Mouse (Mus musculus): ENCODE data around the gene Rpl10-ps3. TPM values are rescaled to one million over a fixed set of nuclear protein-coding genes. Genes with fewer than 3 reads are reported as not detected.

Rpl10-ps3 gene
- polyA plus RNA-seq, 1 experiment from 2014 or later = 241 TPM

GRCm38 (mm10) chr9:50305046-50305445 is 39.7 kb downstream of the Rpl10-ps3 start:
- no peak overlapping the region for H3K4me2 ChIP-seq
- H3K27me3 ChIP-seq (replicated peaks) = no peaks in the 10 kb centered on the region
- no peak for ATAC-seq
- H3K27ac ChIP-seq = no peak overlapping the region
- H3K4me3 ChIP-seq = no peak overlapping the region
- H3K9ac ChIP-seq = no peak overlapping the region
- H3K9me3 ChIP-seq (replicated peaks) = no peaks in the 10 kb centered on the region
- 50% methylated on average over 2 of the region's 2 CpGs for WGBS (ENCODE audit: insufficient replicate concordance)
- no peaks in the 10 kb centered on the region for H3K4me1 ChIP-seq
- H3K36me3 ChIP-seq = no peaks in the 10 kb centered on the region

DNA sequence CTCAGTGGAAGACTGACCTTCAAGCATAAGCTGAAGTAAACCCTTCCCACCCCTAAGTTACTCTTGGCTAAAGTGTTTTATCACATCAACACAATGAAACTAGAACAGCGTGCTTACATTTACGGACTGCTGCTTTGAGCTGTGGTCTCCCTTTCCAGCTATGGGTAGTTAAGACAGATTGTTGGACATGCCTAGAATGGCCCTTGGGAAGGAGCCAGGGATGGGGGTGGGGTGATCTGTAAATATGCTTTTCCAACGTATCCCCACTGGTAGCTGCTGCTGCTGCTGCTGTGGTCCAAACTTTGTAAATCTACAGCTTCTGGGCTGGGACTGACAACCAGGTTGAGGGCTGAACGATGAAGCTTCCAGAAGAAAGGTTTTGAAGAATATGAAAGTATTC is 40.8 kb downstream of the Rpl10-ps3 start:
- Histone ChIP-seq H3K4me1 (no peaks in the 10 kb centered on the region), H3K4me3 (no peak overlapping the region), H3K27me3 (replicated peaks) (no peaks in the 10 kb centered on the region), H3K9me3 (replicated peaks) (no peaks in the 10 kb centered on the region), H3K9ac (no peak overlapping the region), H3K27ac (no peak overlapping the region), H3K4me2 (no peak overlapping the region), H3K36me3 (no peaks in the 10 kb centered on the region)
- no peak for ATAC-seq
- WGBS (ENCODE audit: insufficient replicate concordance) = 71% methylated on average over 4 of the region's 4 CpGs

DNA sequence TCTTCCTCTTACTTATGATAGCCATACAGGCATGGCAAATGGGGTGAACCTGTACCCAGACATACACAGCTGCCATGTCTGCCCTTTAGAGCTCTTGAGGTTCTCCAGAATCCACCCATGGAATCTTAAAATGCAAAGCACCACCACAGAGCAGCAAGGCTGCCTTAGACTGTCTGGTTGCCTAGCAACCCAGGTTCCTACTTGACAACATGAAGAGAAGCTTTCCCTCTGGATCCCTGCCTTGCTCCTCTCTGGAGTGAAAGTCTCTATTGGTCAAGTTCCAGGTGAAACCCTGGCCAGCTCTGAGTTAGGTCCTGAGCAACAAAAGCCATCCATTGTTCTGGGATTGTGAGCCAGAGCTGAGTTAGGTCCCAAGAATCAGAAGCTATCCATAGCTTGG is 43.0 kb downstream of the Rpl10-ps3 start:
- Histone ChIP-seq H3K4me2 (no peak overlapping the region), H3K27ac (no peak overlapping the region), H3K27me3 (replicated peaks) (no peaks in the 10 kb centered on the region), H3K9me3 (replicated peaks) (no peaks in the 10 kb centered on the region), H3K36me3 (no peaks in the 10 kb centered on the region), H3K4me1 (no peaks in the 10 kb centered on the region), H3K9ac (no peak overlapping the region), H3K4me3 (no peak overlapping the region)
- no peak for ATAC-seq

GRCm38 (mm10) chr9:50298389-50298788 is 46.4 kb downstream of the Rpl10-ps3 start:
- WGBS (ENCODE audit: insufficient replicate concordance) = 50% methylated on average over 2 of the region's 2 CpGs
- H3K36me3 ChIP-seq = no peaks in the 10 kb centered on the region
- H3K4me1 ChIP-seq = no peaks in the 10 kb centered on the region
- no peak overlapping the region for H3K4me3 ChIP-seq
- no peak overlapping the region for H3K4me2 ChIP-seq
- H3K27me3 ChIP-seq (replicated peaks) = no peaks in the 10 kb centered on the region
- H3K9ac ChIP-seq = no peak overlapping the region
- ATAC-seq = no peak
- H3K27ac ChIP-seq = no peak overlapping the region
- H3K9me3 ChIP-seq (replicated peaks) = no peaks in the 10 kb centered on the region

Other genes with a start within 250 kb of the Rpl10-ps3 start
- 0.15 and 0.23 TPM in 2 replicates for gene Plet1, start 149.6 kb upstream of the Rpl10-ps3 start, polyA plus RNA-seq (2016; fragmentation: Nextera tagmentation; extraction: Ambion mirVana)
- gene Pts, start 183.8 kb upstream of the Rpl10-ps3 start, polyA plus RNA-seq (2016; fragmentation: Nextera tagmentation; extraction: Ambion mirVana) = 46.8 and 47.6 TPM in 2 replicates
- gene Il18, start 209.9 kb upstream of the Rpl10-ps3 start, polyA plus RNA-seq (2016; fragmentation: Nextera tagmentation; extraction: Ambion mirVana) = 2.3 and 3.1 TPM in 2 replicates
- gene Bco2, start 210.2 kb upstream of the Rpl10-ps3 start, polyA plus RNA-seq (2016; fragmentation: Nextera tagmentation; extraction: Ambion mirVana) = 0.18 TPM in 2 replicates
- not detected in 2 replicates for gene Tex12, start 216.4 kb upstream of the Rpl10-ps3 start, polyA plus RNA-seq (2016; fragmentation: Nextera tagmentation; extraction: Ambion mirVana)

Data from liver, embryonic 12.5 days (tissue).